Mouse (Mus musculus) limb, embryonic 13.5 days (tissue): ENCODE results near the gene Arrdc1. TPM values are rescaled to one million over a fixed set of nuclear protein-coding genes. Genes with fewer than 3 reads are reported as not detected.

Experiments used
- ATAC-seq: fragments of 200-750 bp; cut with Nextera tagmentation; 2 replicates; pipeline ENCODE4 v1.8.0; 2017; ENCODE audit warnings: low read depth, moderate number of reproducible peaks, moderate TSS enrichment; ENCODE audit not compliant: low FRiP score
- H3K27ac ChIP-seq: fragments of 300-500 bp; sonication (generic); 2 replicates; pipeline ENCODE4 v1.5.1; 2015; ENCODE audit warnings: inconsistent platforms, mild to moderate bottlenecking, moderate library complexity
- H3K27me3 ChIP-seq: fragments of 300-500 bp; sonication (generic); 2 replicates; pipeline ENCODE4 v1.6.1; 2015; ENCODE audit warnings: mild to moderate bottlenecking, inconsistent platforms
- H3K36me3 ChIP-seq: fragments of 300-500 bp; sonication (generic); 2 replicates; pipeline ENCODE4 v1.6.1; 2015; ENCODE audit warnings: inconsistent platforms, mild to moderate bottlenecking, moderate library complexity
- H3K4me1 ChIP-seq: fragments of 300-500 bp; sonication (generic); 2 replicates; pipeline ENCODE4 v1.6.1; 2015; ENCODE audit warnings: inconsistent platforms
- H3K4me2 ChIP-seq: fragments of 300-500 bp; sonication (generic); replicated peaks from 2 replicates; pipeline ENCODE4 v1.6.1; 2015; ENCODE audit warnings: inconsistent platforms, mild to moderate bottlenecking, moderate library complexity
- H3K4me3 ChIP-seq: fragments of 300-500 bp; sonication (generic); 2 replicates; pipeline ENCODE4 v1.5.1; 2015; ENCODE audit warnings: moderate library complexity, mild to moderate bottlenecking, inconsistent platforms
- H3K9ac ChIP-seq: fragments of 300-500 bp; sonication (generic); 2 replicates; pipeline ENCODE4 v1.6.1; 2015; ENCODE audit warnings: mild to moderate bottlenecking, inconsistent platforms
- H3K9me3 ChIP-seq: fragments of 300-500 bp; sonication (generic); 2 replicates; pipeline ENCODE4 v1.6.1; 2016; ENCODE audit warnings: inconsistent platforms
- WGBS: fragments of 180-500 bp; shearing (Covaris S2); methylation state at CpG from one replicate; pipeline ENCODE4 v1.1.7; 2015; 5-methylcytosine and 5-hydroxymethylcytosine counted together
- microRNA-seq: library from miRNA; unstranded; fragments of <30 nt; microRNA quantifications from one replicate; pipeline ENCODE4, GENCODE M21; 2016
- polyA plus RNA-seq: library from polyadenylated mRNA; unstranded; fragments of >200 nt; fragmentation: Nextera tagmentation; extraction: Ambion mirVana; gene quantifications from 2 replicates; pipeline ENCODE4 v1.2.1, GENCODE M21; 2015

Arrdc1 gene
- polyA plus RNA-seq, 1 experiment from 2014 or later = 28.9 TPM

DNA sequence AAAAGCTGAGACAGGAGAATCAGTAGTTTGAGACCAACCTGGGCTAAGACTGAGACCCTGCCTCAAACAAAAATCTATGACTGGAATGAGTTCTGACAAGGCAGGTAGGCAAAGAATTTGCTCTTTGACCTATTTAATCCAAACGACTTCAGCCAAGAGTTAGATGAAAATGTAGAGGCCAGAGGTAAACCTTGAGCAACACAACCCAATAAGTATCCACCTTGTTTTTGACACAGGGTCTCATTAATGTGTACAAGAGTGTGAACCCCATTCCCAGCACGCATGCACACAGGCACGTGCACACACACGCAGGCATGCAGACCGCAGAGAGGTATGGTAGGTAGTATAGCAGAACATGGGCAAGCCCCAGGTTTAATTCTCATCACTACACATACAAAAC, 42.7 kb downstream of the Arrdc1 start:
- Histone ChIP-seq H3K4me1 (no peaks in the 10 kb centered on the region), H3K4me2 (no peak overlapping the region), H3K27ac (no peak overlapping the region), H3K9me3 (no peaks in the 10 kb centered on the region), H3K4me3 (no peak overlapping the region), H3K9ac (no peak overlapping the region), H3K36me3 (peaks cover 3% of the 10 kb centered on the region; the same call in 1 of the 2 replicates), H3K27me3 (no peaks in the 10 kb centered on the region)
- 90% methylated on average over 5 of the region's 5 CpGs for WGBS
- no peak for ATAC-seq

DNA sequence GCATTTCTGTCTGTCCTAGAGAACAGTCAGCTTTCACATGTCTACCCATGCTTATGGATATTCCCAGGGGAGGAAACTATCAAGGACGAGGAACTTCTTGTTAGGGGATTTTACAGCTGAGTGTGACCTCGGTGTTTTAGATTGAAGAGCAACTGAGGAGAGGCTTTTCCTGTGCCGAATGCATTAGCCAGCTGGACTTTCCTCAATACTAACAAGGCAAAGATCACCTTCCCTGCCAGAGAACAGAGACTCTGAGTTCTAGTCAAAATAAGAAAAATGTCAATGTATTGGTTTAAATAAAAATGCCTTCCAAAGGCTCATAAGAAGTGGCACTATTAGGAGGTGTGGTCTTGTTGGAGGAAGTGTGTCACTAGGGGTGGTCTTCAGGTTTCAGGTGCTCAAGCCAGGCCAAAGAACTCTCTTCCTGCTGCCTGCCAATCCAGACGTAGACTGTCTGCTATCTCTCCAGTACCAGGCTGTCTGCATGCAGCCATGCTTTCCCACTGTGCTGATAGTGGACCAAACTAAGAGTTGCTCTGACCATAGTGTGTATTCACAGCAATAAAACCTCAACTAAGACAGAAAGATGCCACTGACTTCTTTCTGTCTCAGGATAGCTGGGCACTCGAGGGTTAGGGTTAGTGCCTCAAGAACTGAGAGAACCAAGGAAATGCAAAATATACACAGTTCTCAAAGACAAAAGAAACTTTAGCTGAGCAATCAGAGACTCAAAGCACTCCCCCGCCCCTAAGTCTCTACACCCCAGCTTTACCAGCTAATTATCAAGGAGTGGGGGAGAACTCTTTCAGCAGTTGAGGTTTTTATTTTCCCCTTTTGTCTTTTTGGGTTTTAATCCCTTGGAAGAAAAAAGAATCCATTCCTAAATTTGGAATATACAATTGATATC, 44.3 kb downstream of the Arrdc1 start:
- no peak overlapping the region for H3K4me2 ChIP-seq
- WGBS = 73% methylated on average over 6 of the region's 6 CpGs
- no peaks in the 10 kb centered on the region for H3K27me3 ChIP-seq
- no peak overlapping the region for H3K27ac ChIP-seq
- H3K9me3 ChIP-seq = no peaks in the 10 kb centered on the region
- H3K4me1 ChIP-seq = no peaks in the 10 kb centered on the region
- no peak overlapping the region for H3K9ac ChIP-seq
- H3K36me3 ChIP-seq = peaks cover 13% of the 10 kb centered on the region
- ATAC-seq = no peak
- H3K4me3 ChIP-seq = no peak overlapping the region

DNA sequence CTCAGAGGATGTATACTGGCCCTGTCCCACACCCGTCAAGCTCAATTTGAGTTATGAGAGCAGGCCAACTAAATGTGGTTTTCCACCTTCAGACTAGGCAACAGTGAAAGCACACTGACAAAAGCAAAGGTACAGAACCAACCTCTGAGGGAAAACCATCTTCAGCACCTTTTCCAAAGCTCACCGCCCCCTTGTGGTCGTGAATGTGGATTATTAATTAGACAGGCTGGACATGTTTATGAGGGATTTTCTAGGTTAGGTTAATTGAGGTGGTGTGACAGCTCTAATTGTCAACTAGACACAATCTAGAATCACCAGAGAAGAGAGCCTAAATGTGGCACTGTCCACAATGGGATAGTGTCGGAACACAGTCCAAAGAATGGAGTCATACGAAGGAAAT, 46.2 kb downstream of the Arrdc1 start:
- WGBS = 84% methylated on average over 5 of the region's 5 CpGs
- no peak for ATAC-seq
- no peaks in the 10 kb centered on the region for H3K9me3 ChIP-seq
- peaks cover 21% of the 10 kb centered on the region for H3K36me3 ChIP-seq
- no peak overlapping the region for H3K4me3 ChIP-seq
- no peak overlapping the region for H3K4me2 ChIP-seq
- H3K27ac ChIP-seq = no peak overlapping the region
- no peak overlapping the region for H3K9ac ChIP-seq
- H3K27me3 ChIP-seq = no peaks in the 10 kb centered on the region
- H3K4me1 ChIP-seq = no peaks in the 10 kb centered on the region

DNA sequence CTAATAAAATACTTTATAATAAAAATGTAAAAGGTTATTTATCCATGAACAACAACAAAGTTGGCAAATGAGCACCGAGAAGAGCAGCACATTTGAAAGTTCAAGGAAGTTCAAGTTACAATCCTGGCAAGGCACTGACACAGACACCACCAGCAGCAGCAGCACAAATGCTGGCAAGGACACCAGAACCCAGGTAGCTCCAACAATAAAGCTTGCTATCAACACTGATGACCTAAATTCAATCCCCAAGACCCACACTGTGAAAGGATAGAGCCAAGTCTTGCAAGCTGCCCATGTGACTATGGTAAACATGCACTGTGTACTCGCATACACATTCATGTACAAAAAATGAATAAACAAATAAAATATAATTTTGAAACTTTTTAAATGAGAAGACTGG, 54.4 kb downstream of the Arrdc1 start:
- no peak for ATAC-seq
- Histone ChIP-seq H3K9me3 (no peaks in the 10 kb centered on the region), H3K4me2 (no peak overlapping the region), H3K27ac (no peak overlapping the region), H3K9ac (no peak overlapping the region), H3K27me3 (no peaks in the 10 kb centered on the region), H3K4me3 (no peak overlapping the region), H3K4me1 (no peaks in the 10 kb centered on the region), H3K36me3 (peaks cover 60% of the 10 kb centered on the region)
- 89% methylated on average over 2 of the region's 2 CpGs for WGBS

Small RNAs within 50 kb of the gene (microRNA-seq; reads per million reads assigned to microRNA genes)
- gene Gm22875 = not detected

Other genes starting within 250 kb of the Arrdc1 start
- gene Cacna1b, start 172.1 kb downstream of the Arrdc1 start, polyA plus RNA-seq = 1.1 and 2.6 TPM in 2 replicates
- gene Ehmt1, start 15.6 kb downstream of the Arrdc1 start, polyA plus RNA-seq = 119 and 122 TPM in 2 replicates
- gene Zmynd19, start 14.5 kb upstream of the Arrdc1 start, polyA plus RNA-seq = 17.6 and 19.8 TPM in 2 replicates
- gene Dph7, start 27.1 kb upstream of the Arrdc1 start, polyA plus RNA-seq = 34.4 and 36.3 TPM in 2 replicates
- gene Mrpl41, start 39.8 kb upstream of the Arrdc1 start, polyA plus RNA-seq = 132 and 139 TPM in 2 replicates
- gene Pnpla7, start 40.8 kb upstream of the Arrdc1 start, polyA plus RNA-seq = 7.4 and 7.5 TPM in 2 replicates
- 75.9 and 82.9 TPM in 2 replicates for gene Nsmf, start 119.1 kb upstream of the Arrdc1 start, polyA plus RNA-seq
- not detected in 2 replicates for gene Entpd8, start 145.1 kb upstream of the Arrdc1 start, polyA plus RNA-seq
- 0.11 TPM in 1 of 2 replicates, not detected in the other for gene Noxa1, start 159.9 kb upstream of the Arrdc1 start, polyA plus RNA-seq
- 12.6 and 15.3 TPM in 2 replicates for gene Nrarp, start 245.5 kb upstream of the Arrdc1 start, polyA plus RNA-seq